Mouse (Mus musculus) adrenal gland, postnatal 10 days (tissue): ENCODE measurements at regions not wholly inside any gene's neighbourhood (a gene's known extent, or its start where the extent isn't known, plus 50 kb on each side); places are given as distances from the start of the nearest gene placed in this dataset.

Experiments
- DNase-seq: peaks from one replicate; pipeline ENCODE4 v3.0.0; 2021; ENCODE audit warnings: mixed read lengths

DNA sequence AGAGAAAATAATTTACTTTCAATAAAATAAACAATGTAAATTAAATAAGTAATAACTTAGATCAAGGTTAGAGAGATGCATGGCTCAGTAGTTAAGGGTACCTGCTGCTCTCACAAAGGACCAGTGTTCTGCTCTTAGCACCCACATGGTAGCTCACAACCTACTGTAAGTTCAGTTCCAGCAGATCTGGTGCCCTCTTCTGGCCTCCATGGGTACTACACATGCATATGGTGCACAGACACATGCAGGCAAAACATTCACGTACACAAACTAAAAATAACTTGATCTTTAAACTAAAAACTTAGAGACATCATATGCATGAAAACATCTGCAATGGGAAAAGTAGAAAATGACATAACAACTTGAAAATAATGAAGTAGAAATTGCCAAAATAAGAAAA, 184.2 kb upstream of the Ank start:
- no peak for DNase-seq

- no peak for DNase-seq
Measured at GRCm38 (mm10) chr15:27303856-27304255, 162.6 kb upstream of the Ank start.

DNA sequence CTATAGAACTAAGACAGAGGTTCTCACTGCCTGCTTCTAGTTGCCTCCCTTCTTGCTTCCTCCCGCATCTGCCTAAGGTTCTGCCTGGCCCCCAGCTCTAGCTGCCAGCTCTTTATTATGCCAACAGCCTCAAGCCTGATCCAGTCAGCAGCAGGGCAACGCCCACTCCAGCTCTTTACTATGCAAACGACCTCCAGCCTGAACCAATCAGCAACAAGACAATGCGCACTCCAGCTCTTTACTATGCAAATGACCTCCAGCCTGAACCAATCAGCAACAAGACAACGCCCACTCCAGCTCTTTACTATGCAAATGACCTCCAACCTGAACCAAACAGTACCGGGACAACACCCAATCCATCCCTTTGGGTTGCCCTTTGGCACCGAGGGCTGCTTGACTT, 162.2 kb upstream of the Ank start:
- no peak for DNase-seq

DNA sequence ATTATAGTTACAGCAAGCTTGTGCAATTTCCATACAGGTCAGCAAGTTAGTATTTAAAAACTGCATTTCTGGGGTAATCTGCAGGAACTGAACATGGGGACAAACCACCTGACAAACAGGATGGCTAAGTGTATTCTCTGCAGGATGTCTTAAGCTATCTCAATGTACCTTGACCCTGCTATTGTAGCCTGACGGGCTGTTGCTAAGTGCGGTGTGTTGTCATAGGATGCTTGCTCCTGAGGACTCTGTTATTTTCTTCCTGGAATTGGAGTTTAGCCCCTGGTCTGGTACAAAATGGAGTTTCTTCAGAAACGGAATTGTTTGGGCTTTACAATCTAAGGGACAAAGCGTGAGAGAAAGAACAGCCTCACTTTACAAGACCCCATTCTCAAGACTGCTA, 161.4 kb upstream of the Ank start:
- DNase-seq, result no peak

DNA sequence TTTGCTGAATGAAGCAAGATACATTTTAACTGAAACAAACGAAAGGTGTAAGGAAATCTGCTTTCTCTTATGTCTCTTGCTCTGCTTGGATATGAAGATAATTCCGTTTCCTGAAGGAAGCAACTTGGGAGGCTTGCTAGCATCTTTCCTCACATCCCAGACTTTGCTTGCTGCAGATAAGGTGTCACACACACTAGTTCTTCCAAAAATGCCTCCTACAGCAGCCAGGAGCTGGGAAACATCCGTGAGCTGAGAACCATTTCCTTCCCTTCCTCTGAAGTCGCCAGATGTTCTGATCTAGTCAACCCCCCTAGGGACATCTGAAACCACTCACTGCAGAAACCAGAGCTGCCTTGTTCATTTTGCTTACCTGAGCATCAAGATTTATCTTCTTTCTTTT, 157.8 kb upstream of the Ank start:
- no peak for DNase-seq

GRCm38 (mm10) chr15:27315964-27316745, 150.3 kb upstream of the Ank start:
- no peak for DNase-seq

- DNase-seq, result no peak
Measured at GRCm38 (mm10) chr15:27316746-27317129, 149.7 kb upstream of the Ank start.

GRCm38 (mm10) chr15:27321915-27322665, 144.4 kb upstream of the Ank start:
- DNase-seq, result no peak

GRCm38 (mm10) chr15:27325847-27326548, 140.5 kb upstream of the Ank start:
- peak; percentile 70 for DNase-seq

GRCm38 (mm10) chr15:27326549-27326876, 140.0 kb upstream of the Ank start:
- no peak for DNase-seq

GRCm38 (mm10) chr15:27327744-27328143, 138.7 kb upstream of the Ank start:
- no peak for DNase-seq

DNA sequence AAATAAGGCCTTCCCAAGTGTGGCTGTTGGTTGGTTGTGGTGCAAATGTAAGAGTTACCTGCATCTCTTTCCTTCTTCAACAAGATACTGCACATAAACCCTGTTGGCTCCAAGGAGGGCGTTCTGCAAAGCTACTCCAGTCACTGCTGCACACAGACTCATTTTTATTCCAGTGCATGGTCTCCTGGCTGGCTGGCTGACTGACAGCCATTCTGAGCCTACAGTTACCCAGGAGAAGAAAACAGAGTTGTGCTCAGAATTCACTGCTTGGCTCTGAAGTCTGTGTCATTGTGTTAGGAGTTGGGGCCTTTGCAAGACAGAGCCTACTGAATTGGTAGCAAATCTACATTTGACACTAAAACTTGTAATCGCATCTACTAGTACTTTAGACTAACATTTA, 138.0 kb upstream of the Ank start:
- no peak for DNase-seq

- no peak for DNase-seq
Measured at GRCm38 (mm10) chr15:27340070-27340469, 126.4 kb upstream of the Ank start.

GRCm38 (mm10) chr15:27341518-27341976, 124.9 kb upstream of the Ank start:
- DNase-seq, result peak; percentile 42

GRCm38 (mm10) chr15:27358441-27358840, 108.0 kb upstream of the Ank start:
- DNase-seq, result peak; percentile 5

DNA sequence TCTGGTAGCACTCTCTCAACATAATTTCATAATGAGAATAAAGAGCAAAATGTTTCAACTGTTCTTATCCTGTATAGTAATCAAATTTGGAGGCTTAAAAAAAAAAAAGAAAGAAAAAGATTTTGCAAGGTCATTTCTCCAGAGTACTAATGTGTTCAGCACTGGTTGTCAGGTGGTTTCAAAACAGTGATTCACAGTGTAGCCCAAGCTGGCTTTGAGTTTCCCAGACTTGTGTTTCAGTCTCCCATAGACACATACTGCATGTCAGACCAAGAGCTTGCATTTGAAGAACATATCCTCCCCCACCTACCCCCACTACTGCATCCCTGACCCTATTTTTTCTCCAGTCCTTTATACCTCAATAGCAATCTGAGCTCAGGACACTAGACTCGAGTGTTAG, 107.2 kb upstream of the Ank start:
- no peak for DNase-seq

GRCm38 (mm10) chr15:27374517-27374916, 92.0 kb upstream of the Ank start:
- DNase-seq, result no peak

GRCm38 (mm10) chr15:27378601-27379094, 87.8 kb upstream of the Ank start:
- DNase-seq, result no peak

DNA sequence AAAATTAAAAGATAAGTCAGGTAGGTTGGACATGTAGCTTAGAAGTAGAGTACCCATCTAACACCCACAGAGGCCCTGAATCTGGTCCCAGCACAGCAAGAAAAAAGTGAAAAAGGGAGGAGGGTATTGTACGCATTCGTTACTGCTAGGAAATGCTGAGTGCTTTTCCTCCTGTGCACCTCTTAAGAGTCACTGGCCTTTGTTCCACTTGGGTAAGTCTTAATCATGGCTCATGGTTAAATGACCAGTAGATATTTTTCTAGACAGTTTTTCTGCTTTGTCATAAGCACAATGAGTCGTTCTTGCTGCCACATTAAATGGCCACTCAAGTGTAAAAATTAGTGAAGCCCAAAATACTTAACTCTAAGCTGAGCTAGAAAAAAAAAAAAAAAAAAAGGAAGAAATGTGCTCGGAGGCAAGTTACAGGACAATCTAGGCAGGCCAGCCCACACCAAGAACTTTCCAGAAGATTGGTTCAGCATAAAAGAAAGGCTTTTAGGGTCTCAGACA, 86.0 kb upstream of the Ank start:
- DNase-seq, result no peak

DNA sequence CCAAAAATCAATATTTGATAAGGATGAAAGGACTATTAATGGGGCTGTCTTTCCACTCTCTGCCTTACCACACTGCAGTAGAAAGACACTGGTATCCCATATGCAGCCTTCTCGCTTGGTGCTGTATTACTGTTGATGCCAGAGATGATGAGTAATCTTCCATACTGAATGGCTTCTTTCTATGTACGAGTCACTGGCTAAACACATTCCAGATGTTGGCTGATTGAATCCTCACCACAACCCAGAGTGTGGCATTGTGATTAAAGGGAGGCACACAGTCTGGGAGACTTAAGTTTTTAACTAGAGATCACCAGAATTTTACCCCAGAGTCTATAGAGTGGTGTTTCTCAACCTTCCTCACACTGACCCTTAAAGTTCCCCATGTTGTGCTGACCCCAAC, 84.9 kb upstream of the Ank start:
- DNase-seq, result no peak

GRCm38 (mm10) chr15:27390567-27390966, 75.9 kb upstream of the Ank start:
- no peak for DNase-seq

DNA sequence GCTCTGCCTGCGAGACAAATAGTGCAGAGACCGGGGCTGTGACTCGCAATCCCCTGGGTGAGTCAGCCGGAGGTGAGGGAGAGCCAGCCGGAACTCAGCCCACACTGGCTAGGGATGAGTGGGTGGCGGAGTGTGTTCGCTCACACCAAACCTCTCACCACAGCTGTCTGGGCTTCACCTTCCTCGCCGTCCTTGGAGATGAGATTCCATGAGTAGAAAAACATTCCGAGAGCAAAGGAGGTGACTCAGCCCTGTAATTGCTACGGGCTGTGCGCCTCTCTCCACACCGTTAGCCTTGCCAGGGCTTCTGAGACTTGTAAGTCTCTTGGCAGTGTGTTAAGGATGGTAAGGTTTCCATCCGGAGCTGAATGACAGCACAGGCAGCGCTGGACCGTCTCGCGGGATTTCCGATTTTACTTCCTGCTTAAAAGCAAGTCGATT, 60.7 kb upstream of the Ank start:
- DNase-seq, result peak; percentile 12

DNA sequence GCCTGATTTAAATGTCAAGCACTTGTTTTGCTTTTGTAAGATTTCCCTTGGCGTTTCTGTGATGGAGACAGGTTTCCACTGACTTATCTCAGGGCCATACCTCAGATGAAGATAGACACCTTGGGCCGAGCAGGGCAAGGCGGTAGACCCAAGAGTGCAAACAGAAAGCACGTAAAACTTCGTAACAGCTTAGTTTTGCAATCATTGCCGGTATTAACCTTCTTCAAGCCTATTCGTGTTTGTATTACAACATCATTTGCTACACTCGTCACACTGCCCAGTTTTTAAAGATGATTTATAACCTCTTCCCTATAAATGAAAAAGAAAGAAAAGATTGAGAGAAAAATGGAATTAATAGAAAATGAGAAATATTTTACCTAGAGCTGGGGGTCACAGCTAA, 56.6 kb upstream of the Ank start:
- DNase-seq, result peak; percentile 5
